Mouse (Mus musculus) lung, embryonic 14.5 days (tissue): ENCODE measurements at regions not wholly inside any gene's neighbourhood (a gene's known extent, or its start where the extent isn't known, plus 50 kb on each side); places are given as distances from the start of the nearest gene placed in this dataset.

ENCODE experiments used
- ATAC-seq: fragments of 200-750 bp; cut with Nextera tagmentation; 2 replicates; pipeline ENCODE4 v1.8.0; 2017; ENCODE audit warnings: mild to moderate bottlenecking, moderate TSS enrichment, moderate library complexity; ENCODE audit not compliant: insufficient read depth
- DNase-seq: peaks from one replicate; pipeline ENCODE4 v3.0.0-alpha.2; 2015
- H3K27ac ChIP-seq: fragments of 300-500 bp; sonication (generic); 2 replicates; pipeline ENCODE4 v1.5.1; 2014; ENCODE audit warnings: low read depth, mild to moderate bottlenecking, moderate library complexity
- H3K27me3 ChIP-seq: fragments of 300-500 bp; sonication (generic); 2 replicates; pipeline ENCODE4 v1.6.1; 2014; ENCODE audit warnings: low read length, control low read depth; ENCODE audit not compliant: insufficient read depth
- H3K36me3 ChIP-seq: fragments of 300-500 bp; sonication (generic); 2 replicates; pipeline ENCODE4 v1.6.1; 2014; ENCODE audit warnings: control low read depth; ENCODE audit not compliant: insufficient read depth
- H3K4me1 ChIP-seq: fragments of 300-500 bp; sonication (generic); 2 replicates; pipeline ENCODE4 v1.6.1; 2014; ENCODE audit warnings: antibody characterized with exemption, control low read depth; ENCODE audit not compliant: insufficient read depth
- H3K4me2 ChIP-seq: fragments of 300-500 bp; sonication (generic); 2 replicates; pipeline ENCODE4 v1.6.1; 2014; ENCODE audit warnings: mild to moderate bottlenecking
- H3K4me3 ChIP-seq: fragments of 300-500 bp; sonication (generic); 2 replicates; pipeline ENCODE4 v1.5.1; 2014; ENCODE audit warnings: low read depth, low read length
- H3K9ac ChIP-seq: fragments of 300-500 bp; sonication (generic); 2 replicates; pipeline ENCODE4 v1.6.1; 2014
- H3K9me3 ChIP-seq: fragments of 300-500 bp; sonication (generic); 2 replicates; pipeline ENCODE4 v1.6.1; 2016; ENCODE audit warnings: low read depth, low read length, control low read depth
- CTCF ChIP-seq: IDR thresholded peaks from 2 replicates; pipeline ENCODE4 v1.5.1; 2016; ENCODE audit warnings: antibody characterized with exemption, low read depth
- WGBS: fragments of 180-500 bp; shearing (Covaris S2); extraction: QIAGEN DNeasy Blood & Tissue Kit; methylation state at CpG from one replicate; pipeline ENCODE4 v1.1.7; 2014; 5-methylcytosine and 5-hydroxymethylcytosine counted together

DNA sequence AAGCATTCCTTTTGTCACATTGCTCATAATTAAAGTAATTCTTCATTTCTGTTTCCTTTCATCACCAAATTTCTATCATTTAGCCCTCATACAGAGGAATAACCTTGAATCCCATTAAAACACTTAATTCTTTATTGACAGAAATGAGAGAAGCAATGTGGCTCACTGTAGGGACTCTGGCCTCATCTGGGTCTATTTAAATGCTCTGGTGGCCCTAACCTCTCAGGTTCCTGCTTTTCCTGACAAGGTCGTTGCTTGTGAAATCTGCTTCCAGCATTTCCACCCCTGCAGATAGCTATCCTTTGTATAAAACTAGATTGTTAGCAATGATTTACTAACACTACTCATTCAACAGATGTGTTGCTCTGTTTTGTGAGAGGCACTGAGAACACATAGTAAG, 163.6 kb upstream of the Xrcc4 start:
- Histone ChIP-seq H3K4me1 (no peaks in the 10 kb centered on the region), H3K9me3 (no peaks in the 10 kb centered on the region), H3K9ac (no peak overlapping the region), H3K4me3 (no peak overlapping the region), H3K4me2 (no peak overlapping the region), H3K27me3 (no peaks in the 10 kb centered on the region), H3K36me3 (no peaks in the 10 kb centered on the region), H3K27ac (no peak overlapping the region)
- WGBS: 9% methylated on average over 1 of the region's 1 CpGs
- no peak for DNase-seq
- TF ChIP-seq CTCF: no peak
- no peak for ATAC-seq

DNA sequence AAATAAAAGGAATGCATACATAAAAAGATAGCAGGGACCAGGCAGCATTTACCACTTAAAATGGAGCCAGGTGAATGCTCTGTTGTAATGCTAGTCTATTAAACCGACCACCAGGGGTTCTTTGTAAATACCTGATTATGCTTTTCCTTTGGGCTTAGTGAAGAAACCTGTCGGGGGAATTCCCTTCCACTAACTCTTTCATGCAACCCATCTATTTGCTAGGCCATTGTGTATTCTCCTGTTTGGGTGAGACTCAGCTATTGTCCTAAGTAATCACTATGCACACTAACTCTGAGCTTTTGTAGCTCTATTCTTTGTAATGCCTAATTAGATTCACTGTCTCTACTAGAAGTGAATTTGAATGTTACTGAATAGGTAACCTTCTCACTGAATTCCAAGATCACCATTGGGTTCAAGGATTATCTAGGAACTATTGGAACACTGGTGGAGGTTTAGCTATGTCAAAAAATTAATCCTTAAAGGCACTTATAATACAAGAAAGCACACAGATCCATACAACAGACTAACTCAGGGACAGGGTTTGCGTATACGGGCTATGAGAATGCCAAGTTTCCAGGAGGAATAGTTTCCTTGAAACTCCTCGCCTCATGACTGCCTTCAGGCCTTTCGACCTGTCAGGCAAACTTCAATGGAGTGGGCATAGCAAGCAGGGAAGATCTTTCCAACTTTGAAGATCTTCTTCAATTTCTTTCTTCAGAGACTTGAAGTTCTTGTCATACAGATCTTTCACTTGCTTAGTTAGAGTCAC, 156.8 kb upstream of the Xrcc4 start:
- 89% methylated on average over 6 of the region's 6 CpGs for WGBS

DNA sequence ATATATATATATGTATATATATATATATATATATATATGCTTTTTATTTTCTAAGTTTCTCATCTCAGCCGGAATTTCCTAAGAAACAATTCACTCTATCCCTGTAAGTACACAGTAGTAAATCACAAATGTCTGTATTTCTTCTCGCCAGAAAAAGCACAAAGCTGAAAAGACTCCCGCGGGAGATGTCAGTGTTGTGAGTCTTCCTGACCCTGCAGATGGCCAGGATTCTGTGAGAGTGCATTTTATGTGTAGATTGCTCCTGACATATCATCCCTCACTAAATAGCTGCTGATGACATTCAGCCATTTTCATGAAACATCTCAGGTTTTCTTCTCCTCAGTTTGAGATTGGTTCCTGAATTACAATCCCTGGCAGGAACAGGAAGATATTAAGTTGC, 148.9 kb upstream of the Xrcc4 start:
- TF ChIP-seq CTCF: no peak
- ATAC-seq: no peak

More for the DNA sequence above, 156.8 kb upstream of the Xrcc4 start:
- no peaks in the 10 kb centered on the region for H3K9me3 ChIP-seq
- no peak overlapping the region for H3K4me2 ChIP-seq
- no peaks in the 10 kb centered on the region for H3K4me1 ChIP-seq
- no peaks in the 10 kb centered on the region for H3K27me3 ChIP-seq
- no peak overlapping the region for H3K9ac ChIP-seq
- no peaks in the 10 kb centered on the region for H3K36me3 ChIP-seq
- H3K4me3 ChIP-seq: no peak overlapping the region
- H3K27ac ChIP-seq: no peak overlapping the region
- TF ChIP-seq CTCF: no peak
- ATAC-seq: no peak
- DNase-seq: no peak

DNA sequence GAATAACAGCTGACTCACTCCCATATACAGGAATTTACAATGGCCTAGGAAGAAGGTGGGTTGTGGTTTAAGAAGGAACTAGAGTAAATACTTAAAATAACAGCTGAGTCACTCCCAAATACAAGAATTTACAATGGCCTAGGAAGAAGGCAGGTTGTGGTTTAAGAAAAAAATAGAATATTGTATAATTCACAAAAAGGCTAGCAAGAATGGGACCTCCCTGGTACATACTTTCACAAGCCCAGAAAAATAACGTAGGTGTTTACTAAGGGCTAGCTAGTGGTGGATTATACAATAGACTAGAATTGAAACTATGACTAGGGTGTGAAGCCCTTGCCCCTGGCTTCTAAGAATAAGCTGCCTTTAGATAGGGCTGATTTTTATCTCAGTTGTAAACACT, 144.6 kb upstream of the Xrcc4 start:
- no peaks in the 10 kb centered on the region for H3K27me3 ChIP-seq
- H3K4me1 ChIP-seq: no peaks in the 10 kb centered on the region
- no peak for TF ChIP-seq CTCF
- H3K9ac ChIP-seq: no peak overlapping the region
- 73% methylated on average over 1 of the region's 1 CpGs for WGBS
- no peak for DNase-seq
- H3K27ac ChIP-seq: no peak overlapping the region
- no peaks in the 10 kb centered on the region for H3K9me3 ChIP-seq
- H3K4me2 ChIP-seq: no peak overlapping the region
- no peak overlapping the region for H3K4me3 ChIP-seq
- H3K36me3 ChIP-seq: no peaks in the 10 kb centered on the region
- ATAC-seq: no peak

More for the DNA sequence above, 148.9 kb upstream of the Xrcc4 start:
- H3K36me3 ChIP-seq: no peaks in the 10 kb centered on the region
- H3K9ac ChIP-seq: no peak overlapping the region
- H3K9me3 ChIP-seq: no peaks in the 10 kb centered on the region
- H3K4me2 ChIP-seq: no peak overlapping the region
- no peak overlapping the region for H3K4me3 ChIP-seq
- no peaks in the 10 kb centered on the region for H3K27me3 ChIP-seq
- peak; percentile 11 for DNase-seq
- no peaks in the 10 kb centered on the region for H3K4me1 ChIP-seq
- no peak overlapping the region for H3K27ac ChIP-seq
- 42% methylated on average over 4 of the region's 4 CpGs for WGBS

DNA sequence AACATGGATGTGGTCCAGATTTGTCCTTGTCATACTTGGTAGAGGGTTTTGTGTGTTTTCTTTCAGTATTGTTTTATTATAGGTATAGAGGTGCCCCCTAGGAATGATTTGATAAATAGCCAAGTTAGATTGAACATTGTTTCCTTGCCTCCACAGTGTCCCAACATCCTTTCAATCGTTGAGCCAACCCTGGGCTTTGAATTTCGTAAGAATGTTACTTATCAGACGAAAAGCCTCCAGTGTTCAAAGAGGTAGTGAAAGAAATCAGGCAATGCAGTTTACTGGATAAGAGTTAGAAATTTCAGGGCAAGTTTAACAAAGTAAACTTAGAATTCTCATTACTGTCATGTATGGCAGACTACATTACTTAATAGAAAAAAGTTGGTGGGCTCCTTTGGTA, 144.2 kb upstream of the Xrcc4 start:
- H3K27me3 ChIP-seq: no peaks in the 10 kb centered on the region
- no peak for DNase-seq
- no peak overlapping the region for H3K4me2 ChIP-seq
- H3K36me3 ChIP-seq: no peaks in the 10 kb centered on the region
- no peak for ATAC-seq
- no peak for TF ChIP-seq CTCF
- H3K9ac ChIP-seq: no peak overlapping the region
- 68% methylated on average over 3 of the region's 3 CpGs for WGBS
- H3K27ac ChIP-seq: no peak overlapping the region
- no peak overlapping the region for H3K4me3 ChIP-seq
- no peaks in the 10 kb centered on the region for H3K9me3 ChIP-seq
- H3K4me1 ChIP-seq: no peaks in the 10 kb centered on the region

DNA sequence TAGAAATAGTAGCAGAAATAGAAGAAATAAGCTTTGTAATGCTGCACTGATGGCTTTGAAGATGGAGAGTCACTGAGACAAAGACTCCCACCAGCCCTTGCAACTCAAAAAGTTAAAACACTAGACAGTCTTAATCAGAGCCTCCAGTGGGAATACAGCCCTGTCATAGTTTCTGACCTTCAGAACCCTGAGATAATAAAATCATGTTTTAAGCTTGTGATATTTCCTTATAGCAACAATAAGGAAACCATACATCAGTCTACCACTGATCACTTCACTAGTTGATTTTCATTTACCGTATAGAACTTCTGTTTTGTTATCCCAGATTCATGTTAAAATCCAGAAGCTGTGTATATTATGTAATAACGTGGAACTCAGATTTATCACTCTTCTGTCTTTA, 139.7 kb upstream of the Xrcc4 start:
- WGBS: 80% methylated on average over 2 of the region's 2 CpGs
- ATAC-seq: no peak
- no peak for TF ChIP-seq CTCF
- Histone ChIP-seq H3K27ac (no peak overlapping the region), H3K36me3 (no peaks in the 10 kb centered on the region), H3K4me1 (no peaks in the 10 kb centered on the region), H3K9me3 (no peaks in the 10 kb centered on the region), H3K4me2 (no peak overlapping the region), H3K4me3 (no peak overlapping the region), H3K9ac (no peak overlapping the region), H3K27me3 (no peaks in the 10 kb centered on the region)
- DNase-seq: no peak

DNA sequence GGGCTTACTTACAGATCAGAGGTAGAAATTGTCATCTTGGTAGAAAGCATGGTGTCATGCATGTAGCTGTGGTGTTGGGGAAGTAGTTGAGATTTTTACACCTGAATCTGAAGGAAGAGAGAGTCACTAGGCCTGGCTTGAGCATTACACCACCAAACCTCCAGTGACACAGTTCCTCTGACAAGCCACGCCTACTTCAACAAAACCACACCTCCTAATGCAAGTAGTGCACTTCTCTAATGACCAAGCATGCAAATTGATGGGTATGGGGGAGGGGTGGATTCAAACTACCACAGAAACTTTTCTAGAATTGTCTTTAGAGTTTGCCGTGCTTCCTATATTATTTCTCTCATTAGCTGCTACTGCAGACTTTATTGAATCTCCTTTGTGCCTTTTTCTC, 136.8 kb upstream of the Xrcc4 start:
- no peaks in the 10 kb centered on the region for H3K27me3 ChIP-seq
- no peak overlapping the region for H3K4me2 ChIP-seq
- no peak overlapping the region for H3K9ac ChIP-seq
- H3K4me1 ChIP-seq: no peaks in the 10 kb centered on the region
- H3K36me3 ChIP-seq: no peaks in the 10 kb centered on the region
- no peak for DNase-seq
- no peak for TF ChIP-seq CTCF
- ATAC-seq: no peak
- no peak overlapping the region for H3K4me3 ChIP-seq
- no peak overlapping the region for H3K27ac ChIP-seq
- no peaks in the 10 kb centered on the region for H3K9me3 ChIP-seq
- whole genome bisulfite sequencing: 81% methylated on average over 2 of the region's 2 CpGs

DNA sequence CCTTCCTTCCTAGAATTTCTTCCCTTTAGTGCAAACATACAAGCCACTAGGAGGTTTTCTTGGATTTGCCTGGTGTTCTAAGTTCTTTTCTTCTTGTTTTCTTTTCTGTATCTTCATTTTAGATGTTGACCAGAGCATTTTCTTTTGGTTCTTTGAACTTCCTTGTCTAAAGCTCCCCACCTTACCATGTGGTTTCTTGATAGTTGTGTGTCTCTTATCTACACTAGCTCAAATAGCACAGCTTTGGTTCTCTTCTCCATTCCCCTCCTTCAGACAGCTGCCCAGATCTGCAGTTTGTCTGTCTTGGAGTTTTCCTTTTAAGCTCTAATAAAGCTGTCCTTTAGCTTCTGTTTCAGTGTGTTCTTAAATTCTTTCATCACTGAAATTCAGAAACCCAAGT, 123.0 kb upstream of the Xrcc4 start:
- TF ChIP-seq CTCF: no peak
- no peaks in the 10 kb centered on the region for H3K27me3 ChIP-seq
- H3K9ac ChIP-seq: no peak overlapping the region
- DNase-seq: no peak
- H3K4me2 ChIP-seq: no peak overlapping the region
- no peaks in the 10 kb centered on the region for H3K36me3 ChIP-seq
- no peaks in the 10 kb centered on the region for H3K4me1 ChIP-seq
- no peak overlapping the region for H3K4me3 ChIP-seq
- no peaks in the 10 kb centered on the region; the same call in 1 of the 2 replicates for H3K9me3 ChIP-seq
- no peak overlapping the region for H3K27ac ChIP-seq
- ATAC-seq: no peak
